Mouse (Mus musculus) kidney, adult 8-10 months (tissue): ENCODE data around the gene Mettl24.
A peak's percentile ranks its signal among the peaks of the same experiment; 100 is the strongest.
"Not testable (repeated sequence)": the region's sequence is repeated elsewhere in the genome, so short reads cannot be mapped to it uniquely, and the experiment has no call there.

Source experiments
- DNase-seq, 2 experiments: peaks; one replicate each; pipeline ENCODE4 v3.0.0; 2022

The Mettl24 gene

DNA sequence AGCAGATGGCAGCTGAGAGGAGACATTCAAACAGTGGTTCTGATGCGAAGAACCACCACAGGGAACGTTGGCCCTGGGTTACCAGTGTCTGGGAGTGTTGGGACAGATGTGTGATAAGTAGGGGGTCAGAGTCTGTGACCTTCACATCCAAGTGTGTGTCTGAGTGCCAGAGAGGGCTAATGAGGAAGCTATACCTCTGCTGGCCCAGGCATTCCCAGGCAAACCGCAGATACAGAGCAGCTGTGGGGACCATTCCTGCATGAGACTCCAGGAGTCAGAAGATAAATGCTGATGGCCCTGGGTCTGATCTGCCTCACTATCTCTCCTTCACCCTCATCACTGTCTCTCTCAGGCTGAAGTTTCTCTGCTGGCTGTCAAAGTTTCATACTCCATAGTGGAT, 57.6 kb downstream of the Mettl24 start:
- DNase-seq, result no peak

- no peak for DNase-seq
Observed at GRCm38 (mm10) chr10:40750293-40751047, 67.4 kb downstream of the Mettl24 start.

GRCm38 (mm10) chr10:40751157-40751556, 68.1 kb downstream of the Mettl24 start:
- DNase-seq, result no peak

GRCm38 (mm10) chr10:40753036-40753435, 70.0 kb downstream of the Mettl24 start:
- no peak for DNase-seq

- no peak for DNase-seq
Observed at GRCm38 (mm10) chr10:40758171-40759010, 75.3 kb downstream of the Mettl24 start.

- not testable (repeated sequence) for DNase-seq
Observed at GRCm38 (mm10) chr10:40759391-40760194, 76.5 kb downstream of the Mettl24 start.

- DNase-seq, result no peak
Observed at GRCm38 (mm10) chr10:40760195-40761009, 77.3 kb downstream of the Mettl24 start.

DNA sequence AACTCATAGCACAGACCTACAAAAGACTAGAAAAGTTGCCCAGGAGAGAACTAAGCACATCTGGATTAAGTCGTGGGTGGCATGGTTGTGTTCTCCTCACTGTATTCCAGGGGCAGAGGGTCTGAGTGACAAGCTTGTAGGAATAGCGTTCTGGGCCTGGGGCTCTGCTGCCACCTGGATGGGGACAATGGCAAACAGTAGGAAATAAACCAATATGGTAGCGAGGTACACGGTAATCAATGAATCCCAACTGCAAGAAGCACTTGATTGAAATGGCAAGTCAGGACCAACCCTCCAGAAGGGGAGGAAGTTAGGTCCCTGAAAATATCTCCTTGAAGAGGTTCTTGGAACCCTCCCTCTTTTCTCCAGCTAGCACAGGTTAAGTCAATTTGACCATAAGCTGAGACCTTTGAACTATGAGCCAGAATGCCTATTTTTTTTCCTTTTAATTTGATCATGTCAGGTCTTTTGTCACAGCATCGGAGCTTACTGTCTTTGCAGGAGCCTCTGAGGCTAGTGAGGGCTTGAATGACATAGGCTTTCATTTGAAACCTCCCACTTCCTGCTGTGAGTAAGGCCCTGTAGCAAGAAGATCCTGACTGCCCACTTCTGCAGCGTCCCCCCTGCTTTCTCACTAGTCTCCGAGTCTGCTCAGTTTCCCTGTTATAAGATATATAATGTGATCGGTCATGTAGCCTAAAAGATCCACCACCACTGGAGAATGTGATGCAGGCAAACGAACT, 78.1 kb downstream of the Mettl24 start:
- no peak for DNase-seq

DNA sequence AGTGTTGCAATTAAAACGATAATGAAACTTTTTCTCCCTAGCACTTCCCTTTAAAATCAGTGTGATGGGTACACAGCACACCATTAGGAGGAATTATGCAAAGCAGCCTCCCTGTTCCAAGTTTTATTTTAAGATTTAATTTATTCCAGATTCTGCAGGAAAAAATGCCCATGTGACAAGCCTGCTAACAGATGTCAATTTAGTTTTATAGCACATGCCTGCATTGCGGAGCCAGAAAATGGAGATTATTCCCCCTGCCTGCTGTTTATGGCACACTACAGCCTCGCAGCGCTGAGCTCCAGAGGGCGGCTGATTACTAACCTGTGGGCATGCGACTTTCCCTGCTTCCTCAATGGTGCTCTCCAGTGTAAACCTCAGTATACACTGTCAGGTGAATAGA, 79.5 kb downstream of the Mettl24 start:
- DNase-seq, result no peak

DNA sequence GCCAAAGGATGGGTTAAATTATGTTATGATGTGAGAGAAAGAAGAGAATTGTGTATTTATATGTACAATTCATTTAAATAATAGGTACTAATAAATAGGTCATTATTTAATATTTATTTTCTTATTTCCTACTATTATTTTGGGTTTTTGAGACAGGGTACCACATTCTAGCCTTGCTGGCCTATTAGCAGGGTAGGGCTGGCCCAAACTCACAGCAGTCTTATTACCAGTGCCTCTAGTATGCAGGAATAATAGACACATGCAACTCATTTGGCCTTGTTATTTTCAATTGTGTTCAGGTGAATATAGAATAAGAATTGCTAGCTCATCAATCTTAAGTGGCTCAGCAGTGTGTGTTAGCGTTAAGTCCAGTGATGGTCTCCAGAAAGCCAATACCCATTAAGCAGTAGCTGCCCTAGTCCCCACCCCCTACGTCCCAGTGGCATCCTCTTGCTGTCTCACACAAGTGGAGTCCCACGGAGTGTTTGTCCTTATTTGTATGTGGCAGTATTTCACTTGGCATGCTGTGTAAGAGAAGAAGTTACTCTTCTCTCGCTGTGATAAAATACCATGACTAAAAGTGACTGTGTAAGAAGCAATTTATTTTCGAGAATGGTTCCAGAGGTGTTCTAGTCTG, 80.1 kb downstream of the Mettl24 start:
- no peak for DNase-seq

GRCm38 (mm10) chr10:40772266-40772665, 89.2 kb downstream of the Mettl24 start:
- DNase-seq, result no peak

DNA sequence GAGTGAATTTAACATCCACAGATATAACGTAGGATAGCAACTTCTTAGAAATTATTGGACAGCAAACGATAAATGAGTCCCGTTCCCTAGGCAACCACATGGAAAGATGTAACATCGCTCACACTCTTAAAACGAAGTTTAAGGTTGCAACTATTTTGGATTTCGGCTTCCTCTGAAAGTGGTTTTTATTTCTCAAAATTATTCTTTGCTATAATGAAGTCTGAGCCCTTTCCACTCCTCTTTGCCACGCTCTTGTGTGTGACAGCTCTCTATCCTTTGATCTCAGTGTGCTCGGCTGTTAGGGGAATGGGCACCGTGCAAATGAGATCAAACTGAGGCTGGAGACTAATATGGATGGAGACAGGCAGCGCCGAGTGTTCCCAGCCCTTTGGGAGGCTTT, 92.1 kb downstream of the Mettl24 start:
- no peak for DNase-seq

DNA sequence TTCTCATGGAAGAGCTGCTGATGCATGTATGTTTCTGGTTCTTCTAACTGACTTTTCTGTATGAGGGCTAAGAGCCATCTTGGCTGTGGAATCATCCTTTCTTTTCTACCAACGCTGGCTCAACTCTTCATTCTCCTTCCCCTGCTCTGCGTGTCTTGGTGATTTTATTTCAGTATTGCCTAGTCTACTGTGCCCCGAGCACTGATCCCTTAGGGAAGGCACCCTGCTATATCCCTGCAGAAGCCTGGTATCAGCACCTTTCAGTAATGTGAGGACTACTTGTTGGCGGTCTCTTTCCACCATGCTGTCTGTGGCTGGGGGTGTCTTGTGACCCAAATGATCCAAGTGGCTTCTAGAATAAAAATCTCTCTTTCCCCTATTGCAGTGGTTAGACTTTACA, 92.6 kb downstream of the Mettl24 start:
- DNase-seq, result no peak

GRCm38 (mm10) chr10:40777171-40777570, 94.1 kb downstream of the Mettl24 start:
- no peak for DNase-seq

DNA sequence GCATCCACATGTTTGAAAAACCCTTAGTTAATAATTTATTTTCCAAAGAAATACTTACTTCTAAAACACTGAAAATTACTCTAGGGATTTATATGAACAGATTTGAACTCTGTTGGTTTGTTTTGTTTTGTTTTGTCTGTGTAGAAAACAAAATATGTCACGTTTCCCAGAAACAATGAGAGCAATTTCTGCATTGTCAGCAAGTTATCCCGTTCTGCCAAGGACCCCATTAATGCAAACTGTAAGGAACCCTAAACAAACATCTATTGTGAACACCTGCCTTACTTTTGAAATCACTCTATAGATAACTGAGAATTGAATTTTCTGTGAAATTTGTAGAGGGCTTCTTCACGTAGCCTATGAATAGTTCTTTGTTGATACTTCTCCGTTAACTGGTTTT, 95.4 kb downstream of the Mettl24 start:
- DNase-seq, result no peak

DNA sequence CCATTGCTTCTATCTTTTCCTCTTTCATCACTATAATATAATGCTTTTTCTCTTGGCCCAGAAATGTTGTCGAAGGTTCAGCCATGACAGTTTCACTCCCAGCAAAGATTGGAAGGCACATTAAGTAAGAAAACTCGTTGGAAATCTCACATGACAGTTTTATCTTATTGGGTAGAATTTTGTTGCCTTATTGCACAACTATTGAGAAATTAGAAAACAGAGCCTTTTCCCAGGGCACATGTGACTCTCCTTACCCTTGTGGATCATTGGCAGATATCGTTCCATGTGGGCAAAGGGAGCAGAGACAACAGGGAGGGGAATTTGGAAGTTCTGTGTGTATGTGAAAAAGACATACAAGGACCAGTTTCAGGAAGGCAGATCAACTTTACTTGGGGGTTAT, 107.3 kb downstream of the Mettl24 start:
- no peak for DNase-seq

DNA sequence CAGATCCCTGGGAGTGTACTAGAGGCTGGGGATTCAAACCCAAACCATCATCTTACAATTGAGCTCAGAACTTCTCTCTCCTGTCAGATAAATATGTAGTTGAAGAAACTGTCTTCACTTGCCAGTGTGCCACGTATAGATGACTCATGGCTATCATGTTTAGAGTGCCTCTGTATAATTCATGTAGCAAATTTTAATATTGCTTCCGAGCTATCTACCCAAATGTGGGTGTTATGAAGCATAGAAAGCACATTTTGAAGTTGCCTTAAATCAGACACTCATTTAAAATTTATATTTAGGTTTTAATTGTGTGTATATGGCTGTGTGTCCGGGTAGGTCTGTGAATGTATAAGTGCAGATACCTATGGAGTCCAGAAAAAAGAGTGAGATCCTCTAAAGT, 109.0 kb downstream of the Mettl24 start:
- no peak for DNase-seq

DNA sequence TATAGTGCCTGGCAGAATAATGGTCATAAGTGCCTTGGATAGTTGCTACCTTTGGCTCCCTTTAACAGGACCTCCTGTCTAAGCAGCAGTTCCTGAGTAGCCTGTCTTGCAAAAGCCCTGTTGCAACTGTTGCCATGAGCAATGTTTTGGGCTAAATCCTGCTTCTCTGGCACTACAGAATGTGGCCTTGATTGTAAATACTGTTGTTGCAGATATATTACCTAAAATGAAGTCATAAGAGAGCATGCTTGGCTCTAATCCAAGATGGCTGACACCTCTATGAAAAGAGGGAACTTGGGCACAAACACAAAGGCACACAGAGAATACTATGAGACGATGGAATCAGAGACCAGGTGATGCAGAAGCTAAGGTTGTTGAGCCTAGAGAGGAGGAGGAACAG, 122.1 kb downstream of the Mettl24 start:
- DNase-seq, result no peak

- DNase-seq, result peak; percentile 18 to 22
Observed at GRCm38 (mm10) chr10:40806221-40806620, 123.1 kb downstream of the Mettl24 start.

DNA sequence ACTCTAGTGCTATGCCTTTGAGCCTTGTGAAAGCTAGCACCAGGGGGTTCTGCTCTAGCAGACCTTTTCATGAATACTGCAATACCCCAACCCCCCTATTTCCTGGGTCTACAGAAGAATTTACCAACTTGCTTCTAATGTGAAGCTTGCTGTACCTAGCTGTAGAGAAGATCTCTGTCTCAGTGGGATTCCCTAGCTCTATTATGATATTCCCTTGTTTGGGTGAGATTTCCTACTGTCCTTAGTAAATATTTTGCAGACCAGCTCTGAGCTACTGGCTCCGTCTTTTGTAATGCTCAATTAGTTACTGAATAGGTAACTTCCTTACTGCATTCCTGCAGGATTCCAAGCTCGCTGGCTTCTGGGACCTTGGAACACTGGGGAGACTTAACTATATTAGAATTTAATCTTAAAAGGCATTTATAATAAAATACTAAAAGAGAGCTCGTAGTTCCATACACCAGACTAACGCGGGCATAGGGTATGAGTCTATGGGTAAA, 126.4 kb downstream of the Mettl24 start:
- DNase-seq, result peak; percentile 37 to 57

- DNase-seq, result no peak
Observed at GRCm38 (mm10) chr10:40813627-40814026, 130.5 kb downstream of the Mettl24 start.
